In genomic region chr11:94762775-94763174, GRCm38 (mm10) we compare ENCODE assay signal across 27 mouse cellular contexts. TPM values are rescaled to one million over a fixed set of nuclear protein-coding genes. Genes with fewer than 3 reads are reported as not detected.
DNase-seq lines count a peak whose midpoint lies in the region; ATAC-seq and TF ChIP-seq lines count a peak whose summit lies in the region.
"Had no signal": no experiment of that assay in that cellular context is flagged by ENCODE, and none has a peak within 500 bp of the region (broad histone marks: within the 10 kb centered on the region; RNA-seq: fewer than 3 reads in every experiment).

No protein-coding gene starts in this region.

- no peak overlapping the region for H3K4me2 ChIP-seq in heart, postnatal 0 days (ENCODE audit: low read depth, low read length)
- no peak overlapping the region for H3K4me2 ChIP-seq in heart, embryonic 12.5 days
- H3K4me2 ChIP-seq in CH12.LX (ENCODE audit: insufficient read depth, low read depth, poor library complexity, severe bottlenecking) = no peak overlapping the region
- H3K4me2 ChIP-seq in intestine, embryonic 16.5 days (ENCODE audit: low read depth, low read length) = no peak overlapping the region
- H3K4me2 ChIP-seq: embryonic facial prominence, embryonic 15.5 days; kidney, embryonic 15.5 days; midbrain, embryonic 15.5 days had no signal

- H3K27ac ChIP-seq in heart, postnatal 0 days (ENCODE audit: low read depth) = no peak overlapping the region
- H3K27ac ChIP-seq in heart, embryonic 12.5 days (ENCODE audit: poor library complexity, severe bottlenecking) = no peak overlapping the region
- no peak overlapping the region for H3K27ac ChIP-seq in CH12.LX (ENCODE audit: insufficient read depth, low read depth)
- H3K27ac ChIP-seq in intestine, embryonic 16.5 days (ENCODE audit: low read length) = no peak overlapping the region
- H3K27ac ChIP-seq: embryonic facial prominence, embryonic 15.5 days; kidney, embryonic 15.5 days; midbrain, embryonic 15.5 days had no signal

- H3K4me1 ChIP-seq in heart, postnatal 0 days (ENCODE audit: control insufficient read depth, insufficient read depth) = no peaks in the 10 kb centered on the region
- H3K4me1 ChIP-seq in heart, embryonic 12.5 days (replicated peaks) = no peaks in the 10 kb centered on the region
- no peaks in the 10 kb centered on the region for H3K4me1 ChIP-seq in lung, adult 2 months (ENCODE audit: control insufficient read depth, insufficient read depth, low read length)
- H3K4me1 ChIP-seq in CH12.LX (ENCODE audit: control insufficient read depth in 1 of 2, insufficient read depth in 2 of 2) = no peaks in the 10 kb centered on the region; a peak in 1 of 4 replicates
- H3K4me1 ChIP-seq in intestine, embryonic 16.5 days (ENCODE audit: control insufficient read depth, insufficient read depth, low read length) = peaks cover 3% of the 10 kb centered on the region; the same call in 1 of the 2 replicates
- H3K4me1 ChIP-seq: embryonic facial prominence, embryonic 15.5 days; kidney, embryonic 15.5 days; megakaryocyte, embryonic 14.5 days; midbrain, embryonic 15.5 days had no signal

- DNase-seq in heart, postnatal 0 days (ENCODE audit: low spot score) = no peak
- DNase-seq in lung, adult 2 months = no peak
- DNase-seq in lung, adult 18-20 months = no peak
- no peak for DNase-seq in CH12.LX (ENCODE audit: extremely low read depth)
- DNase-seq in right cerebral cortex, postnatal 10 days (ENCODE audit: low spot score in 2 of 2) = no peak
- DNase-seq: cerebellum, adult 11-12 months; cerebellum, postnatal 36 days; heart, postnatal 10 days; left cerebral cortex, postnatal 4 days; lung, postnatal 10 days; thymus, postnatal 36 days had no signal

- no peak overlapping the region for H3K9ac ChIP-seq in heart, postnatal 0 days (replicated peaks; ENCODE audit: low read depth, low read length)
- no peak overlapping the region for H3K9ac ChIP-seq in heart, embryonic 12.5 days
- H3K9ac ChIP-seq in CH12.LX (ENCODE audit: insufficient read depth, low read depth) = no peak overlapping the region
- no peak overlapping the region for H3K9ac ChIP-seq in intestine, embryonic 16.5 days (ENCODE audit: low read depth, low read length)
- H3K9ac ChIP-seq: embryonic facial prominence, embryonic 15.5 days; kidney, embryonic 15.5 days; midbrain, embryonic 15.5 days had no signal

- dilution Hi-C loops in CH12.LX (cut with MboI; ENCODE audit: extremely low pct_ligation_motif_present, extremely low pct_unique_long_range_greater_than_20kb, low sequenced_read_pairs) = no loop called here

- TF ChIP-seq POLR2A in lung, adult 2 months (IDR thresholded peaks at IDR 0.05; ENCODE audit: borderline replicate concordance, extremely low read depth, low read depth, low read length) = no peak
- no peak for TF ChIP-seq POLR2A in CH12.LX (IDR thresholded peaks at IDR 0.05; ENCODE audit: low read depth, low read length)

- peak; percentile 8; the same call in 1 of the 2 replicates for TF ChIP-seq CTCF in heart, postnatal 0 days (IDR thresholded peaks at IDR 0.05; ENCODE audit: low read depth)
- 0 out of 2 replicates have a peak, but pooled peaks have one; percentile 2 for TF ChIP-seq CTCF in lung, adult 2 months (IDR thresholded peaks at IDR 0.05; ENCODE audit: insufficient read depth, low read length)
- TF ChIP-seq CTCF in CH12.LX (conservative IDR thresholded peaks at IDR 0.05 in 1 of 2, IDR thresholded peaks at IDR 0.05 in 1 of 2; ENCODE audit: low read depth in 2 of 2, low read length in 2 of 2) = peak in 1 of 2 experiments; percentile 44; a peak in 2 of 4 replicates

- ATAC-seq in heart, postnatal 0 days (ENCODE audit: insufficient read depth, low read depth) = no peak
- no peak for ATAC-seq in heart, embryonic 12.5 days (ENCODE audit: insufficient number of reproducible peaks, low FRiP score)
- peak; percentile 25; the same call in 1 of the 2 replicates for ATAC-seq in intestine, embryonic 16.5 days
- no peak for ATAC-seq in inflammation-experienced regulatory T-cells, adult 6 months
- ATAC-seq: forebrain, embryonic 16.5 days; midbrain, embryonic 15.5 days had no signal

- no peak for TF ChIP-seq RAD21 in CH12.LX (IDR thresholded peaks at IDR 0.05; ENCODE audit: low read depth, low read length)

- no peaks in the 10 kb centered on the region for H3K79me2 ChIP-seq in CH12.LX (replicated peaks; ENCODE audit: control insufficient read depth, extremely low read depth, insufficient read depth, poor library complexity, severe bottlenecking)

- TF ChIP-seq EP300 in heart, postnatal 0 days (IDR thresholded peaks at IDR 0.05; ENCODE audit: low read depth) = no peak
- TF ChIP-seq EP300 in CH12.LX (IDR thresholded peaks at IDR 0.05; ENCODE audit: low read length) = no peak

- 0 out of 2 replicates have a peak, but pooled peaks cover 3% of the 10 kb centered on the region for H3K9me3 ChIP-seq in heart, postnatal 0 days (replicated peaks; ENCODE audit: control insufficient read depth, low read length)
- peaks cover 9% of the 10 kb centered on the region; the same call in 1 of the 2 replicates for H3K9me3 ChIP-seq in heart, embryonic 12.5 days (replicated peaks)
- peaks cover 2% of the 10 kb centered on the region for H3K9me3 ChIP-seq in CH12.LX (replicated peaks; ENCODE audit: low read length)
- no peaks in the 10 kb centered on the region for H3K9me3 ChIP-seq in intestine, embryonic 16.5 days (ENCODE audit: control insufficient read depth, low read length)
- H3K9me3 ChIP-seq: embryonic facial prominence, embryonic 15.5 days; kidney, embryonic 15.5 days; midbrain, embryonic 15.5 days had no signal

- H3K36me3 ChIP-seq in heart, postnatal 0 days (replicated peaks; ENCODE audit: control insufficient read depth, insufficient read depth, low read length) = no peaks in the 10 kb centered on the region
- no peaks in the 10 kb centered on the region for H3K36me3 ChIP-seq in heart, embryonic 12.5 days
- no peaks in the 10 kb centered on the region for H3K36me3 ChIP-seq in CH12.LX (replicated peaks in 1 of 2; ENCODE audit: control insufficient read depth in 1 of 2, insufficient read depth in 1 of 2, low read length in 1 of 2)
- H3K36me3 ChIP-seq in intestine, embryonic 16.5 days (ENCODE audit: control insufficient read depth, insufficient read depth, low read length) = no peaks in the 10 kb centered on the region
- H3K36me3 ChIP-seq: embryonic facial prominence, embryonic 15.5 days; kidney, embryonic 15.5 days; midbrain, embryonic 15.5 days had no signal

- 31% methylated on average over 6 of the region's 6 CpGs for WGBS in heart, postnatal 0 days
- WGBS in heart, embryonic 12.5 days = 35% methylated on average over 6 of the region's 6 CpGs
- 45% methylated on average over 6 of the region's 6 CpGs for WGBS in lung, adult 2 months
- 38% methylated on average over 6 of the region's 6 CpGs for WGBS in intestine, embryonic 16.5 days

- in situ Hi-C loops in CH12.LX (cut with MboI; ENCODE audit: low pct_ligation_motif_present, low pct_unique_long_range_greater_than_20kb, low sequenced_read_pairs) = no loop called here

- no peaks in the 10 kb centered on the region for H3K27me3 ChIP-seq in heart, postnatal 0 days (ENCODE audit: control insufficient read depth, insufficient read depth, low read length)
- no peaks in the 10 kb centered on the region for H3K27me3 ChIP-seq in heart, embryonic 12.5 days (replicated peaks)
- peaks cover 83% of the 10 kb centered on the region for H3K27me3 ChIP-seq in CH12.LX (replicated peaks)
- no peaks in the 10 kb centered on the region for H3K27me3 ChIP-seq in intestine, embryonic 16.5 days (replicated peaks; ENCODE audit: control insufficient read depth, insufficient read depth, low read length)
- H3K27me3 ChIP-seq: embryonic facial prominence, embryonic 15.5 days; kidney, embryonic 15.5 days; midbrain, embryonic 15.5 days had no signal

- H3K4me3 ChIP-seq in heart, postnatal 0 days (ENCODE audit: low read depth, low read length) = no peak overlapping the region
- no peak overlapping the region for H3K4me3 ChIP-seq in heart, embryonic 12.5 days
- no peak overlapping the region for H3K4me3 ChIP-seq in lung, adult 2 months (replicated peaks; ENCODE audit: extremely low read depth, low read depth, low read length)
- no peak overlapping the region for H3K4me3 ChIP-seq in CH12.LX (replicated peaks in 1 of 3; ENCODE audit: low read depth in 2 of 3, low read length in 2 of 3, poor library complexity in 1 of 3)
- H3K4me3 ChIP-seq in intestine, embryonic 16.5 days (ENCODE audit: low read length) = no peak overlapping the region
- H3K4me3 ChIP-seq: embryonic facial prominence, embryonic 15.5 days; kidney, embryonic 15.5 days; megakaryocyte, embryonic 14.5 days; midbrain, embryonic 15.5 days had no signal

RNA-seq across cellular contexts. Expression of gene Tmem92, which starts 19.7 kb away (rescaled TPM):
- total RNA-seq in heart, postnatal 0 days (2014; rRNA removed; ENCODE audit: low replicate concordance) = not detected in 2 replicates
- not detected in 2 replicates for polyA plus RNA-seq in heart, postnatal 0 days (2015; fragmentation: Nextera tagmentation; extraction: Ambion mirVana)
- polyA plus RNA-seq in heart, embryonic 12.5 days (2016; fragmentation: Nextera tagmentation; extraction: Ambion mirVana) = not detected in 2 replicates
- not detected in 2 replicates for polyA plus RNA-seq in lung, adult 2 months (2012; rRNA removed)
- total RNA-seq in CH12.LX (2012; rRNA removed) (0.17 TPM in 1 of 2 replicates, not detected in the other), CH12.LX (2014; rRNA removed) (not detected in 2 replicates)
- not detected in 2 replicates for polyA plus RNA-seq in CH12.LX (2012; ENCODE audit: insufficient read length, low read depth)
- 0.11 TPM in 1 of 2 replicates, not detected in the other for polyA plus RNA-seq in intestine, embryonic 16.5 days (2015; fragmentation: Nextera tagmentation; extraction: Ambion mirVana)
- polyA plus RNA-seq in inflammation-experienced regulatory T-cells, adult 6 months (2017; shearing (Covaris generic)) = not detected
- total RNA-seq: adrenal gland, postnatal 36 days; gastrocnemius, postnatal 4 days; heart, postnatal 10 days; layer of hippocampus, adult 8-10 months; left cerebral cortex, adult 18-20 months; liver, adult 2 months; neutrophil, adult 5-6 weeks had no signal
- polyA plus RNA-seq: embryonic facial prominence, embryonic 15.5 days; forebrain, embryonic 16.5 days; hindbrain, embryonic 11.5 days; kidney, embryonic 15.5 days; liver, adult 2 months; midbrain, embryonic 15.5 days; stomach, embryonic 16.5 days had no signal

RNA-seq across cellular contexts. Expression of gene Cdc34b, which starts 21.2 kb away (rescaled TPM):
- total RNA-seq in heart, postnatal 0 days (2014; rRNA removed; ENCODE audit: low replicate concordance) = not detected in 2 replicates
- polyA plus RNA-seq in heart, postnatal 0 days (2015; fragmentation: Nextera tagmentation; extraction: Ambion mirVana) = 0.12 TPM in 1 of 2 replicates, not detected in the other
- polyA plus RNA-seq in heart, embryonic 12.5 days (2016; fragmentation: Nextera tagmentation; extraction: Ambion mirVana) = not detected in 2 replicates
- 0.15 TPM in 2 replicates for polyA plus RNA-seq in lung, adult 2 months (2012; rRNA removed)
- total RNA-seq in CH12.LX (2012; rRNA removed) (0.21 TPM in 1 of 2 replicates, not detected in the other), CH12.LX (2014; rRNA removed) (0.19 TPM in 1 of 2 replicates, not detected in the other)
- not detected in 2 replicates for polyA plus RNA-seq in CH12.LX (2012; ENCODE audit: insufficient read length, low read depth)
- polyA plus RNA-seq in intestine, embryonic 16.5 days (2015; fragmentation: Nextera tagmentation; extraction: Ambion mirVana) = not detected in 2 replicates
- polyA plus RNA-seq in inflammation-experienced regulatory T-cells, adult 6 months (2017; shearing (Covaris generic)) = under 1 TPM in 1 of 3 experiments, not detected in 2; 0.42 TPM
- total RNA-seq: layer of hippocampus, adult 8-10 months; left cerebral cortex, postnatal 4 days; liver, adult 2 months; neutrophil, adult 5-6 weeks had no signal
- polyA plus RNA-seq: embryonic facial prominence, embryonic 15.5 days; forebrain, embryonic 16.5 days; midbrain, embryonic 15.5 days had no signal

RNA-seq across cellular contexts. Expression of gene Gm11541, which starts 58.5 kb away (rescaled TPM):
- not detected in 2 replicates for total RNA-seq in heart, postnatal 0 days (2014; rRNA removed; ENCODE audit: low replicate concordance)
- polyA plus RNA-seq in heart, postnatal 0 days (2015; fragmentation: Nextera tagmentation; extraction: Ambion mirVana) = 0.08 and 0.11 TPM in 2 replicates
- polyA plus RNA-seq in heart, embryonic 12.5 days (2016; fragmentation: Nextera tagmentation; extraction: Ambion mirVana) = not detected in 2 replicates
- polyA plus RNA-seq in lung, adult 2 months (2012; rRNA removed) = not detected in 2 replicates
- total RNA-seq in CH12.LX (2012; rRNA removed) = not detected in 2 replicates
- 0.17 TPM in 1 of 2 replicates, not detected in the other for total RNA-seq in CH12.LX (2014; rRNA removed)
- polyA plus RNA-seq in CH12.LX (2012; ENCODE audit: insufficient read length, low read depth) = not detected in 2 replicates
- 0.42 and 0.50 TPM in 2 replicates for polyA plus RNA-seq in intestine, embryonic 16.5 days (2015; fragmentation: Nextera tagmentation; extraction: Ambion mirVana)
- polyA plus RNA-seq in inflammation-experienced regulatory T-cells, adult 6 months (2017; shearing (Covaris generic)) = not detected
- total RNA-seq: adrenal gland, postnatal 36 days; gastrocnemius, postnatal 4 days; heart, postnatal 10 days; layer of hippocampus, adult 8-10 months; left cerebral cortex, adult 18-20 months; left cerebral cortex, postnatal 4 days; liver, adult 2 months; neutrophil, adult 5-6 weeks had no signal
- polyA plus RNA-seq: forebrain, embryonic 16.5 days; liver, adult 2 months; midbrain, embryonic 15.5 days had no signal
